Mouse (Mus musculus) C2C12 (cell line): ENCODE measurements around the gene Pex14. TPM values are rescaled to one million over a fixed set of nuclear protein-coding genes. Genes with fewer than 3 reads are reported as not detected.

Experiments
- H3K27me3 ChIP-seq: one replicate; pipeline ENCODE4 v1.6.1; 2011; ENCODE audit not compliant: control insufficient read depth, insufficient read depth, insufficient read length
- H3K36me3 ChIP-seq: one replicate; pipeline ENCODE4 v1.6.1; 2011; ENCODE audit not compliant: control insufficient read depth, insufficient read depth
- H3K4me3 ChIP-seq: one replicate; pipeline ENCODE4 v1.5.1; 2011; ENCODE audit warnings: mild to moderate bottlenecking, control low read depth; ENCODE audit not compliant: poor library complexity, insufficient read depth, severe bottlenecking
- H3K79me2 ChIP-seq: one replicate; pipeline ENCODE4 v1.6.1; 2011; ENCODE audit not compliant: control insufficient read depth, insufficient read depth
- H3K79me3 ChIP-seq: one replicate; pipeline ENCODE4 v1.6.1; 2011; ENCODE audit warnings: low read depth, control low read depth
- H3ac ChIP-seq: one replicate; pipeline ENCODE3; 2011; ENCODE audit warnings: low read depth; ENCODE audit not compliant: control insufficient read depth, insufficient read length
- CEBPB ChIP-seq: IDR thresholded peaks from one replicate; pipeline ENCODE4 v1.6.1; 2011; ENCODE audit warnings: low read depth, mild to moderate bottlenecking, control low read depth, moderate library complexity
- CTCF ChIP-seq: IDR thresholded peaks from one replicate; pipeline ENCODE4 v1.5.1; 2011; ENCODE audit not compliant: control insufficient read depth, insufficient read depth, insufficient read length
- FOSL1 ChIP-seq: IDR thresholded peaks from one replicate; pipeline ENCODE4 v1.8.0; 2011; ENCODE audit warnings: mild to moderate bottlenecking, low read length; ENCODE audit not compliant: poor library complexity, insufficient read depth, severe bottlenecking
- MAX ChIP-seq: IDR thresholded peaks from one replicate; pipeline ENCODE4 v1.6.1; 2011; ENCODE audit warnings: mild to moderate bottlenecking, control low read depth
- MYOD1 ChIP-seq: IDR thresholded peaks from one replicate; pipeline ENCODE4 v1.6.1; 2011; ENCODE audit warnings: low read depth; ENCODE audit not compliant: control insufficient read depth, insufficient read length
- MYOG ChIP-seq: IDR thresholded peaks from one replicate; pipeline ENCODE4 v1.6.1; 2011; ENCODE audit not compliant: control insufficient read depth, insufficient read length; ENCODE audit errors: extremely low read depth
- USF1 ChIP-seq: IDR thresholded peaks from one replicate; pipeline ENCODE4 v1.6.1; 2011; ENCODE audit warnings: low read depth, mild to moderate bottlenecking, control low read depth, moderate library complexity
- polyA plus RNA-seq: library from polyadenylated mRNA; unstranded; fragments of >200 nt; fragmentation: generic; extraction: Trizol; gene quantifications from one replicate; pipeline ENCODE4 v1.2.1, GENCODE M21; 2012; ENCODE audit warnings: missing spikeins

Pex14 gene
- polyA plus RNA-seq, 1 experiment = 40.3 TPM

GRCm38 (mm10) chr4:149025242-149025641 lies 74.4 kb downstream of the Pex14 start:
- TF ChIP-seq CTCF = no peak
- H3ac ChIP-seq = no peak overlapping the region
- H3K79me2 ChIP-seq = no peaks in the 10 kb centered on the region
- no peaks in the 10 kb centered on the region for H3K36me3 ChIP-seq
- no peak overlapping the region for H3K4me3 ChIP-seq
- H3K27me3 ChIP-seq = no peaks in the 10 kb centered on the region
- no peaks in the 10 kb centered on the region for H3K79me3 ChIP-seq

DNA sequence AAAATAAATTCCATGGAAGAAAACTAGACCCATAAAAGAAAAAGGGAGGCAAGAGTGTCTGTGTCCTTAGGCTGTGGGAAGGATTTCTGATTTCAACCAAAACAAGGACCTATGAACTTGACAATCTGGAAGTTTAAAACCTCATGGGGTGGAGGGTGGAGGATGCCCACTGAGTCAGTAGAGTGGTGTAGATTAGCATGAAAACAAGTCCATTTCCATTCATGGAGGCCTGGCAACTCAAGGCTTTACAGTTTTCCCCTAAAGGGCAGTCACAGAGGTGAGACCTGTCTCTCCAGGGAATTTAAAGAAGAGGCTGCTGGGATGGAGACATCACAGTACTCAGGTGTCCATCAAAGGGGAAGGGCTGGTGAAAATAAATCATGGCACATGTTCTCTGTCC lies 78.7 kb downstream of the Pex14 start:
- Histone ChIP-seq H3K79me2 (no peaks in the 10 kb centered on the region), H3K27me3 (no peaks in the 10 kb centered on the region), H3ac (no peak overlapping the region), H3K36me3 (no peaks in the 10 kb centered on the region), H3K79me3 (peaks cover 2% of the 10 kb centered on the region), H3K4me3 (no peak overlapping the region)
- no peak for TF ChIP-seq FOSL1
- TF ChIP-seq CEBPB = no peak
- TF ChIP-seq MYOG = no peak
- no peak for TF ChIP-seq CTCF
- no peak for TF ChIP-seq MYOD1
- no peak for TF ChIP-seq MAX
- TF ChIP-seq USF1 = no peak

DNA sequence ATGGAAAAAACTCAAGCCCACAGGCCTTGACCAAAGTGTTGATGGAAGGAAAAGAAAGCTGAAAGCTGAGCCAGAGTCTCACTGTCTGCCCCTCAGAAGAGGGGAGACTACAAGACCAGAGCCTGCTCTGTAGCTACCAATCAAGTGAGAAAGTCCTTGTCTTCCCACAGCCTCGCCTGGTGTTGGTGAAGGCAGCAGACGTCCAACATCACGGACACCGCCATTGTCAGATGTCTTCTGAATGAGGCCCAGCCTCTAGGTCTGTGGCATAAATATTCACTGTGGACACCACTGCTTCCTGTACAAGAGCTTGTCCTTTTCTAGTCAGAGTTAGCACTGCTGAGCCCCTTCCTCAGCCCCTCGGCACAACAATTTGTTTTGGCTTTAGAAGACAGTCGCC lies 80.2 kb downstream of the Pex14 start:
- H3K27me3 ChIP-seq = no peaks in the 10 kb centered on the region
- TF ChIP-seq MYOD1 (no peak), MYOG (no peak)
- H3K79me2 ChIP-seq = no peaks in the 10 kb centered on the region
- H3K4me3 ChIP-seq = no peak overlapping the region
- no peak overlapping the region for H3ac ChIP-seq
- no peaks in the 10 kb centered on the region for H3K36me3 ChIP-seq
- H3K79me3 ChIP-seq = peaks cover 2% of the 10 kb centered on the region

- Histone ChIP-seq H3K79me2 (no peaks in the 10 kb centered on the region), H3K27me3 (no peaks in the 10 kb centered on the region), H3K36me3 (no peaks in the 10 kb centered on the region), H3ac (no peak overlapping the region), H3K79me3 (peaks cover 3% of the 10 kb centered on the region), H3K4me3 (no peak overlapping the region)
- TF ChIP-seq FOSL1 (no peak), CTCF (no peak), MYOD1 (no peak), MYOG (no peak), USF1 (no peak), CEBPB (no peak), MAX (no peak)
Measured at GRCm38 (mm10) chr4:149006756-149007155, 92.9 kb downstream of the Pex14 start.

DNA sequence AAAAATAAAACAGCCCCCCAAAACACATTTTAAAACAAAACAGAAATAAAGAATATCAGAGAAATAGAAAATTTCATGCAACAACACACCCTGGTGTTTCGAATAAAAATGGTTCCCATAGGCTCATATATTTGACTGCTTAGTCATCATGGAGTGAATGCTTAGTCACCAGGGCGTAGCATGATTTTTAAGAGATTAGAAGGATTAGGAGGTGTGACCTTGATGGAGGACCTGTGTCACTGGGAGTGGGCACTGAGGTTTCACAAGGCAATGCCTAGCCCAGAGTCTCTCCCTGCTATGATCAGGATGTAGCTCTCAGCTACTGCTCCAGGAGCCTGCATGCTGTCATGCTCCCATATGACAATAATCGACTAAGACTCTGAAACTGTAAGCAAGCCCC lies 93.6 kb downstream of the Pex14 start:
- Histone ChIP-seq H3K27me3 (no peaks in the 10 kb centered on the region), H3ac (no peak overlapping the region), H3K4me3 (no peak overlapping the region), H3K36me3 (no peaks in the 10 kb centered on the region), H3K79me3 (peaks cover 3% of the 10 kb centered on the region), H3K79me2 (no peaks in the 10 kb centered on the region)
- TF ChIP-seq USF1 (no peak), FOSL1 (no peak), CEBPB (no peak), CTCF (no peak)

DNA sequence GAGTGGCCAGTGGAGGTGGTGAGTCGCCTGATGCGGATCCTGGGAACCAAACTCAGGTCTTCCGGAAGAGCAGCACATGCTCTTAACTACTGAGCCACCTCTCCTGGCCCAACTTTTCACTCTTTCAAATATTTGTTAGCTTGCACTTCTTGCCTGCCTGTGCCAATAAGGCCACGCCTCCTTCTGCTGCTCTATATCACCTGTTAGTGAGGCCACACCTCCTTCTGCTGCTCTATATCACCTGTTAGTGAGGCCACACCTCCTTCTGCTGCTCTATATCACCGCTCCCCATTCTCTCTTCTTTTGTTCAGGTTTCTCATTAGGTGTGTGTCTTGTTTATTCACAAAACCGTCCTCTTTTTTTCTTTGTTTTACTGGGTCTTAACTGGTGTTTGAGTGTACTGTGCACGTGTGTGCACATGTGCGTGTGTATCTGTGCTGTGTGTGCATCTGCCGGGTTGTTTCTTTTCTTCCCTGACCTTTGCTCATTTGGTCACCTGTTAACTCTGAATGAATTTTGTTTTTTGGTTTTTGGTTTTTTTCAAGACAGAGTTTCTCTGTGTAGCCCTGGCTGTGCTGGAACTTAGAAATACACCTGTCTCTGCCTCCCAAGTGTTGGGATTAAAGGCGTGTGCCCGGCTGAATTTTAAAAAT lies 97.1 kb downstream of the Pex14 start:
- no peaks in the 10 kb centered on the region for H3K27me3 ChIP-seq
- H3K79me2 ChIP-seq = no peaks in the 10 kb centered on the region
- no peak overlapping the region for H3K4me3 ChIP-seq
- no peak overlapping the region for H3ac ChIP-seq
- TF ChIP-seq MYOG = no peak
- no peak for TF ChIP-seq USF1
- no peak for TF ChIP-seq CTCF
- no peak for TF ChIP-seq FOSL1
- TF ChIP-seq CEBPB = no peak
- no peak for TF ChIP-seq MYOD1
- TF ChIP-seq MAX = no peak
- H3K79me3 ChIP-seq = peaks cover 3% of the 10 kb centered on the region
- peaks cover 4% of the 10 kb centered on the region for H3K36me3 ChIP-seq
